Mouse (Mus musculus) CD4-positive, CD25-positive, alpha-beta regulatory T cell, adult 2 months (primary cell): ENCODE measurements around the gene Herc4.

Source experiments
- DNase-seq: peaks from one replicate; pipeline ENCODE4 v3.0.0-alpha.2; 2012; ENCODE audit warnings: low read depth, low spot score

Gene Herc4

DNA sequence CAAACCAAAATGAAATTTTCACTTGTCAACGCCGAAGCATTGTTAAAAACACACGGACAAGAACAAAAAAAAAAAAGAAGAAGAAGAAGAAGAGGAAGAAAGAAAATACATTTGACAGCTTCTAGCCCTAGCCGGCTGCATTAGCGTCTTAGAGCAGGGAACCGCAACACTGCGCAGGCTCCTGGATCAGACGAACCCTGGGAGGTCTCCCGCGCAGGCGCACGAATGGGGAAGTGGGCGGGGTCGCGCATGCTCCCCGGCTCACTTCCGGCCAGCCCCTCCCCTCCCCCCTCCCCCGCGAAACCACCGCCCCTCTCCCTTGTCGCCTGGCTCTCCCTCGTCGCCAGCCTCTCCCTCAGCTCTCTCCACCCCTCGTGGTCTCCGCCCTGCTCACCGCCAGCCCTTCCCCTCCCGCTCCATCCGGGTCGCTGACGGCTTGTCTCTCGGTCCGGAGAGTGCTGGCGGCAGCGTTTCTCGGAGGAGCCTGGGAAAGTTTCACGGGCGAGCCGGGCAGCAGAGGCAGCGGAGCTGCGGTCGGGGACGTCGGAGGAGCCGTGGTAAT, at the start of gene Herc4:
Herc4 (plus strand) TSS at position 318 of the 562 bp plus-strand sequence.
- DNase-seq = peak; percentile 98

- DNase-seq = no peak
These were observed 44.6 kb upstream of the Herc4 start for GRCm38 (mm10) chr10:63199008-63199407.

GRCm38 (mm10) chr10:63201534-63201933, 42.1 kb upstream of the Herc4 start:
- no peak for DNase-seq

GRCm38 (mm10) chr10:63203002-63203401, 40.6 kb upstream of the Herc4 start:
- DNase-seq = no peak

DNA sequence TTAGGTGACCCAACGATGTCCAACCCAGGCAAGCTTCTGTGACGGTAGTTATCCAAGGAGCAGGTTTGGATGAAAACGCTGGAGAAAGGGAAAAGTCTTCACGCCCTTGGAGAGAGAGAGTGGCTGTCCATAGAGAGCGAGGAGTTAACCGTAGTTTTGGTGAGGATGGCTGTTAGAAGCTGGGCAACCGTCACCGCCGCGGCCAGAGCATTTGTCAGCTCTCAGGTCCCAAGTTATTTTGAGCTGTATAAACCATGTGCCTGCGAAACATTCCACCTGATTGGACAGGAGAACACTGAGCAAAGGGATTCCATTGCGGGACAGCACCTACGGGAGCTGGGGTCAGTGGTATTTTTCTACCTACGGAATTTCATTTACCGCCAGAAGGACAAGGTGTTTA, 39.9 kb upstream of the Herc4 start, which contains the start of gene Mypn:
Mypn (minus strand) TSS at position 225 of the 400 bp plus-strand sequence.
- DNase-seq = no peak

- DNase-seq = no peak
These were observed 34.7 kb upstream of the Herc4 start for GRCm38 (mm10) chr10:63208871-63209270.

GRCm38 (mm10) chr10:63221081-63221783, 22.4 kb upstream of the Herc4 start:
- no peak for DNase-seq

GRCm38 (mm10) chr10:63224341-63224740, 19.3 kb upstream of the Herc4 start:
- DNase-seq = no peak

DNA sequence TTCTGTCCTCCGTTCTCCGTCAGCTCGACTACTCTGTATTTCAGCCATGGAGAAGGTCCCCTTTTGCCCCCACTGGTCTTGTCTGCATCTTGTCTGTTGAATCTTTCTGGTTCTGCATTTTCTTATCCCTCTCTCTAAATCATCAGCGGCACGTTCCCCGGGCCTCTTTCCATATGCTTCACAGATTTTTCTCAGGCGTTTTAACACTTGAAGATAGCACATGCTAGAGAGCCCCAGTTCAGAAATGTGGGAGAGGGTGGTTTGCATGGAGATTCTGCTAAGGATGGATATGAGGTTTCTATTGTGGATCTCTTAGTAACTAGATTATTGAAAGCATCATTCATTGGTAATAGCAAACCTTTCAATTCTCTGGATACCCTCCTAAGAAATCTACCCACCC, 13.3 kb upstream of the Herc4 start:
- DNase-seq = no peak

GRCm38 (mm10) chr10:63230854-63231253, 12.8 kb upstream of the Herc4 start:
- no peak for DNase-seq

GRCm38 (mm10) chr10:63231630-63232029, 12.0 kb upstream of the Herc4 start:
- DNase-seq = peak; percentile 66

DNA sequence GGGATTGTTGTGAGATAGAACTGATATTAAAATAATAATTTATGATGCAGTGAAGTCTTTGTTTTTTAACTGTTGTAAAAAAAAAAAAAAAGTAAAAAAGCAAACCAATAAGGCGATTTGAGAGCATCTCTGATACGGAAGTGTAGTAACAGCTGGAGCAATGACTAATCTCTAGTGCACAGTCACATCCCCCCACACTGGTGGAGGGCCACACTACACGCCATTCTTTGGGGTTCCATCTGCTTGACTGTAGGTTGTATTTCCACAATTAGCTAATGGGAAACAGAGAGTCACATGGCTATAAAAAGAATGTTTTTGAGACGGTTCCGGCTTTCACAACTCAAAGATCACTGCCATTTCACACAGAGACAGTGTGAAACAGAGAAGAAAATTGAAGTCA, 9.5 kb upstream of the Herc4 start:
- DNase-seq = no peak

- DNase-seq = no peak
These were observed 7.7 kb upstream of the Herc4 start for GRCm38 (mm10) chr10:63235889-63236288.

- no peak for DNase-seq
These were observed 6.9 kb upstream of the Herc4 start for GRCm38 (mm10) chr10:63236663-63237062.

DNA sequence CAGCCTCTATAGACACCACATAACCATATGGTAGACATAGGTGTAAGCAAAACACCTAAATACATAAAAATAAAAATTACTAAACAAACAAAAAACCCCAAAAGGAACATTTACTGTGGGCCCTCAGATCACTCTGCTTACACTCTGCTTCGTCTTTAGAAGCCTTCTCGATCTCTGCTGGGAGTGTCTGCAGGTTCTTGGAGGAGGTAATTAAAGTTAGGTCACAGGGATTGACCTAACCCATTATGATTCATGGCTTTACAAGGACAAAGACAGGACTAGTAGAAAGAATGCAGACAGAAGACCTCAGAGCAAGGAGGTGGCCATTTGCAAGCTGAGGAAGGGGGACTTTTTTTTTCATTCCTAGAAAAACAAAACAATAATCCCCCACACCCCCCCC, 6.4 kb upstream of the Herc4 start:
- DNase-seq = no peak

DNA sequence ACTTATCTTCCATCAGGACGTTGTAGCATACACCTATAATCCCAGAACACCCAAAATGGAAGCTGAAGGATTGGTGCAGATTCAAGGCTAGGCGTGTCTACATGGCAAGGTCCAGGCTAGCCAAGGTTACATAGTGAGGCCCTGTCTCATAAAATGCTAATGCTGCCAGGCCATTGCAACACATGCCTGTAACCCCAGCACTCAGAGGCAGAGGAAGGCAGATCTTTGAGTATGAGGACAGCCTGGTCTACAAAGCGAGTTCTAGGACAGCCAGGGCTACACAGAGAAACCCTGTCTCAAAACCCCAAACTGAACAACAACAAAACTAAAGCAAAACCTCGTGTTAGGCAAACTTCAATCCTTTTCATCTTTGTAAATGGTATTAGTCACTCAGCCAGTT, 5.5 kb upstream of the Herc4 start:
- no peak for DNase-seq

- no peak for DNase-seq
These were observed 3.8 kb upstream of the Herc4 start for GRCm38 (mm10) chr10:63239848-63240247.

GRCm38 (mm10) chr10:63240868-63241271, 2.7 kb upstream of the Herc4 start:
- peak; percentile 69 for DNase-seq

DNA sequence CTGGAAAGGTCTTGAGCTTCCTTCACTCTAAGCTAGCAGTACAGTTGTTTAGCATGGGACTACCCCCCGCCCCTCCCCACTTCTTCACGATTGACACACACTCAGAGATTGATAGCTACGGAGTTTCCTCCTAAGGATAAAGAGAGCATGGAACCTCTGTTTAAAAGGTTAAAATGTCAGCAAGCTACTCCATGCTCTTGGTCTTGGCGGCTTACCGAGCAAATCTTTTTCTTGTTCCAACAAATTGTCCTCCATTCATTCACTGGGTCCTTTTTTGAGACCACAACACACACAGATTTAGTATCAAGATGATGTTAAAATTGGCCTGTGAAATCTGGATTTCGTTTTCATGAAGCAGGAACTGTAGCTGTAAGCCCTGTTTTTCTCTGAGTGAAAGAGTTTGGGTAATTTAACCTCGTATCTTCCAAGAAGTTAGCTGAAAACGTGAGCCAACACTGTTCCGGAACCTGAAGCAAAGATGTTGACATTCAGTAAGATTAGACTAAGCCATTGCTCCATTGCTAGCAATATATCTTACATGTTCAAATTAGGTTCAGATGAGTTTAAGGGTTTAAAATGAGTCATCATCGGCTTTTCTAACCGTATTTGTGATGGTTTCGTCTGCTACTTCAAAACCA, 693 bp upstream of the Herc4 start:
- DNase-seq = peak; percentile 40

GRCm38 (mm10) chr10:63244055-63244671, 553 bp downstream of the Herc4 start:
- no peak for DNase-seq

DNA sequence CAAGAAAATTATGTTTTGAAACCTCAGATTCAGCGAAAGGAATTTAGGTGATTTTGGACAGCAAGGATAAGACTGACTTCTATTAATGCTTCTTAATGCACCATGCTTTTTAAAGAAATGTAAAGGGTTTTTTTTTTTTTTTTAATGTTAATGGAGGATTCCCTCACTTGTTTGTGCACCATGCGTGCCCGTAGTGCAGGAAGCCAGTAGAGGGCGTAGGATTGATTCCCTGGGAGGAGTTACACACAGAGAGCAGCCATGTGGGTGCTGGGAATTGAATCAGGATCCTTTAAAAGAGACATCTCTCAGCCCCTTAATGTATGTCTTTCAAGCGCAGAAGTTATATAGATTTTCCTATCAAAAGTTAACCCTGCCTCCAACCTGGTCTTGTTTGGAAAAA, 1.1 kb downstream of the Herc4 start:
- peak; percentile 58 for DNase-seq

- no peak for DNase-seq
These were observed 2.2 kb downstream of the Herc4 start for GRCm38 (mm10) chr10:63245846-63246245.

DNA sequence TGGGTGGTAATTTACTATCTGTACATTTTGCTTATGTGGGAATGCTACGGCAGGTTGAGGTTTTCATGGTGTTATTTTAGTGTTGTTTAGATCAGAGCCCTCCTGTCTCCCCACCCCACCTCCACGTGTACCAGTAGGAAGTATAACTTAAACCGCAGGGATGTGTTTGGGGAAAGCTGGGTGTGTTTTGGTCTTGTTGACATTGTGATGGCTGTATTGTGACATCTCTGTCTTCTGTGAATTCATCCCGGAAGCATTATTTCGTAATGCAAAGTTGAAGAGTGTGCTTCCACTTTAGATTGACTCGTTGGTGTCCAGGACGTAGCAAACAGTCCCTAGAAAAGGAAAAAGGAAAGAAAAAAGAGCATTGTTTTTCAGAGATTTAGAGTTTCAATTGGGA, 3.8 kb downstream of the Herc4 start:
- DNase-seq = no peak
